Mouse (Mus musculus): ENCODE data around the gene Card10.

The Card10 gene

GRCm38 (mm10) chr15:78835200-78836085 lies 32.6 kb upstream of the Card10 start:
- DNase-seq (ENCODE audit: inconsistent age in 2 of 2, low spot score in 1 of 2): peak; percentile 61 to 74

GRCm38 (mm10) chr15:78834233-78835005 lies 31.6 kb upstream of the Card10 start:
- DNase-seq (ENCODE audit: inconsistent age in 2 of 2, low spot score in 1 of 2): peak; percentile 29 to 57

DNA sequence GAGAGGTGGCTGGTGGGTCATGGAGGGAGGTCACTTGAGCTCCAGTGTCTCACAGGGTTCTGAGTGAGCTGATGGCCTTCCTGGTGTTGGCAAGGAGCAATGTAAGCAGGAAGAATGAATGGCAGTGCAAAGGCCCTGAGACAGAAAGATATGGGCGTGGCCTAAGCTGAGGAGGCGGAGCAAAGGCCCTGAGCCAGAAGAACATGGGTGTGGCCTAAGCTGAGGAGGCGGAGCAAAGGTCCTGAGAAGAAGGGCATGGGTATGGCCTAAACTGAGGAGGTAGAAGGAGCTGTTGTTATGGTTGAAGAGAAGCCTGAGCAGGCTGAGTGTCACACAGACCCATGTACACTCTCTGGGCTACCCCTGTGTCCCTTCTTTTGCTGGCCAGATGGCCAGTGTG lies 30.7 kb upstream of the Card10 start:
- peak; percentile 30 to 58 for DNase-seq (ENCODE audit: inconsistent age in 2 of 2, low spot score in 1 of 2)

GRCm38 (mm10) chr15:78832701-78833123 lies 29.9 kb upstream of the Card10 start:
- peak; percentile 90 to 94 for DNase-seq (ENCODE audit: inconsistent age in 2 of 2, low spot score in 1 of 2)

DNA sequence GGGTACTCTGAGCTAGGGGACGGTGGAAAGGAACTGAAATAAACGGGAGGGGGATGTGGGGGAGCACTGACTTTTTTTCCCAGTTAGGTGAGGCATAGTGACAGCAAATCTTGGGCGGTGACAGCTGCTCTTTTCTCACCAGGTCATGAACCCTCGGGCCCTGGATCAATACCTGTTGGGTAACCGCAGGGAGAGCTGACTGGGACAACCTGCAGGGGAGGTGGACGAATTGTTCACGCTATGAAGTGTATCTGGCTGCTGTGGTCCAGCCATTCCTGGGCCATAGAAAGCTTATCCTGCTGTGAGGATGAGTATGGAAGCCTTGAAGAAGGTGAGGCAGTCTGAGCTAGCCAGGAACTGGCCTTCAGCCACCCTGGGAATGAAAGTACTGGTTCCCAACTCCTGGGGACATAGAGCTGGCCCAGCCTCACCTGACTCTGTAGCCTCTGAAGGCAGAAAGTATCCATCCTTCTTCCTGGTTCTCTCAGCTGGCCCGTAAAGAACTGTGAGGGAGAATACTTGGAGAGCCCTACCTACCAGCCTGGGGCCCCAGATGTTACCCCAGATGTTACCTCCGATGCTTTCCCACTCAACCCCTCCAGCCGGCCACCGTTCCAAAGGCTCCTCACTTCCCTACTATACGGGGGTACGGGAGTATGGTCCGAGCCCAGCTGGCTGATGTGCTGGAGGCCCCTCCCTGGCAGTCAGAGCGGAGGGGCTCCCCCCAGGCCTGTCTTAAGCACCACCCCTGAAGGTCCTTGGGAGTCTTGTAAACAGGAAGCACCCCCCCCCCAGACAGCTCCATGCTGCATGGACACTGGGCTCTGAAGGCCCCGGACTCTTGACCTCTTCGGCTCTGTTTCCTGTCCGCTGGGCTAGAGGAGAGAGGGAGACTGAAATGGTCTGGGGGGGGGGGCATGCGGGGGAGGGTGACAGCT lies 29.1 kb upstream of the Card10 start:
- peak in 1 of 2 experiments; percentile 66 for DNase-seq (ENCODE audit: inconsistent age in 2 of 2, low spot score in 1 of 2)

GRCm38 (mm10) chr15:78830742-78831719 lies 28.2 kb upstream of the Card10 start:
- peak; percentile 13 to 56 for DNase-seq (ENCODE audit: inconsistent age in 2 of 2, low spot score in 1 of 2)

- DNase-seq (ENCODE audit: inconsistent age in 2 of 2, low spot score in 1 of 2): no peak
Measured at GRCm38 (mm10) chr15:78829636-78830035, 26.8 kb upstream of the Card10 start.

DNA sequence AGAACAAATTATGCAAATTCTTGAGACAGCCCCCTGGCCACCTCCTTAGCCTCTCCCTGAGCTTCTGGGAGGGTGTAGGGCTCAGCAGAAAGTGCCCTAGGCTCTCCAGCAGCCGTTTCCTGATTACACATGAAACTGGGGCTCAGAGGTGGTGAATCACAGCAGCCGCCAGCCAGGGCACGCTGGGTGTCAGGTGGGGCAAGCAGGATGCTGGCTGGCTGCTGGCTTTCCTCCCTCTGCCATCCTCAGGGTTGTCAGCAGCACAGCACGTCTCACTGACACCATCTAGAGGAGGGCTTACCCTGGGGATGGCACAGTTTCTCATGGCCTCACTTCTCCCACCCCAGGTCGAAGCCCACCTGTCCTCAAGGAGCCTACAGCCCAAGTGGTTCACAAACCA lies 25.5 kb upstream of the Card10 start:
- peak in 1 of 2 experiments; percentile 17 for DNase-seq (ENCODE audit: inconsistent age in 2 of 2, low spot score in 1 of 2)

GRCm38 (mm10) chr15:78826213-78827204 lies 23.7 kb upstream of the Card10 start:
- DNase-seq (ENCODE audit: inconsistent age in 2 of 2, low spot score in 1 of 2): peak; percentile 73 to 91

DNA sequence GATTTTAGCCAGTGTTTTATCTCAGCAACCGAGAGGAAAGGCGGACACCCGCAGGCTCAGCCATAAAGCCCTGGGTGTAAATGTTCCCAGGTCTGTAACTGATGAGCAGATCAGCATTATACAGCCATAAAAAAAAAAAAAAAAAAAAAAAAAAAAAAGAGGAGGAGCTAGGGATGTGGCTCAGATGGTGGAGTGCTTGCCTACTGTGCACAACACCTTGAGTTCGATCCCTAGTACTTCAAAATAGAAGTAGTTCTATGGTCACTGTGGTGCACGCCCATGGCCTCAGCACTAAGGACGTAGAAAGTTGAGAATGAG lies 13.2 kb upstream of the Card10 start:
- no peak for DNase-seq (ENCODE audit: inconsistent age in 2 of 2, low spot score in 1 of 2)

- peak in 1 of 2 experiments; percentile 57 for DNase-seq (ENCODE audit: inconsistent age in 2 of 2, low spot score in 1 of 2)
Measured at GRCm38 (mm10) chr15:78815314-78816073, 12.7 kb upstream of the Card10 start.

DNA sequence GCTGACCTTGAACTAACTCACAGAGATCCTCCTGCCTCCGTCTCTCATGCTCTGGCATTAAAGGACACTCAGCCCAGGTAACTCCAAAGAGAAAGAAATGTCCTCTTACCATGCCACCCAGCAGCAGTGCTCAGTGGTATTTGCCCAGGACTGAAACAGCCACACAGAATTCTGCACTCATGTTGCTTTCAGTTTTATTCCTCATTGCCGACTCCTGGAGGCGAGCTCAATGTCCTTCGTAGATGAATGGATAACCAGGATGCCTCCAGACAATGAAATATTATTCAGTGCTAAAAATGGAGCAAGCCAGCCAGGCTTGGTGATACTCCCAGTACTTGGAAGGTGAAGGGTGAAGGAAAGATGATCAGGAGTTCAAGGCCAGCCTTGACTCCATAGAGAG lies 10.8 kb upstream of the Card10 start:
- DNase-seq (ENCODE audit: inconsistent age in 2 of 2, low spot score in 1 of 2): no peak

- peak in 1 of 2 experiments; percentile 16 for DNase-seq (ENCODE audit: inconsistent age in 2 of 2, low spot score in 1 of 2)
Measured at GRCm38 (mm10) chr15:78810146-78810545, 7.3 kb upstream of the Card10 start.

DNA sequence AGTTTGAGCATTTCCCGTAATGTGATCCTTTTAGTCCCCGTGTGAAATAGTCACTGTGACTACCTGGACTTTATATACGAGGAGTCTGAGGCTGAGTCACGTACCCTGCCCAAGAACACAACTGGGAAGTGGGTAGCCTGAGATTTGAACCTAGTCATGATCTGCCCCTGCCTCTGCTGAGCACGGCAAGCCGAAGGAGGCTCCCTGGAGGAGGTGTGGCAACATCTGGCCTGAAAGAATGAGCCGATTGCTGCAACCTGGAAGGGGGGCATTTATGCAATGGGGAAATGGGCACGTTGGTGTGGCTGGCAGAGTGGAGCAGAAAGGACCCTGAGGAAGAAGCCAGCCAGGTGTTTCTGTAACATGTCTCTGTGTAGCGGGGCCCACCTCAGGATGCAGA lies 6.9 kb upstream of the Card10 start:
- DNase-seq (ENCODE audit: inconsistent age in 2 of 2, low spot score in 1 of 2): no peak

- no peak for DNase-seq (ENCODE audit: inconsistent age in 2 of 2, low spot score in 1 of 2)
Measured at GRCm38 (mm10) chr15:78808980-78809379, 6.1 kb upstream of the Card10 start.

- DNase-seq (ENCODE audit: inconsistent age in 2 of 2, low spot score in 1 of 2): peak; percentile 47 to 59
Measured at GRCm38 (mm10) chr15:78807141-78807540, 4.3 kb upstream of the Card10 start.

- DNase-seq (ENCODE audit: inconsistent age in 2 of 2, low spot score in 1 of 2): no peak
Measured at GRCm38 (mm10) chr15:78806614-78807013, 3.8 kb upstream of the Card10 start.

- DNase-seq (ENCODE audit: inconsistent age in 2 of 2, low spot score in 1 of 2): no peak
Measured at GRCm38 (mm10) chr15:78805351-78805750, 2.5 kb upstream of the Card10 start.
